Mouse (Mus musculus): ENCODE results near the gene Gm21170. TPM values are rescaled to one million over a fixed set of nuclear protein-coding genes. Genes with fewer than 3 reads are reported as not detected.
"Not testable (repeated sequence)": the region's sequence is repeated elsewhere in the genome, so short reads cannot be mapped to it uniquely, and the experiment has no call there.

Gene Gm21170
- polyA plus RNA-seq (2014; fragmentation: Nextera tagmentation; extraction: Ambion mirVana), result not detected in 2 replicates

DNA sequence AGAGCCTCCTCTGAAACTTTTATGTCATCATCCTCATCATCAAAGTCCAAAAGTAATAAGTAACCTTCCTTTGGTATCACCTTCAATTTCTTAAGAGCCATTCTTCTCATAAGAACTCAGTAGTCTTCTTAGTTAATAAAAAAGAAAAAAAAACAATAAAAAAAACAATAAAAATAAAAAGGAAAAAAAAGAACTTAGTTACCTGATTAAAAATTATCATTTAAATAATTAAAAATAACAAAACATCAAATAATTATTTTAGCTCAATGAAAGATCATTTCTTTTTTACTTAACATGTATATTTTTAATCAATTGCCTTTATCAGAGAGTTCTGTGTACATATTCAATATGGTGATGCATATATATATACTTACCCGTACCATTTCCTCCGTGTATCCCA is at the start of gene Gm21170:
Gene Gm21170, minus strand, starts transcription at position 101 of the 400 bp plus-strand sequence.
- not testable (repeated sequence) for H3K4me1 ChIP-seq (ENCODE audit: control insufficient read depth, insufficient read depth, low read length); H3K27me3 ChIP-seq (ENCODE audit: control insufficient read depth, insufficient read depth, low read length); H3K9me3 ChIP-seq (ENCODE audit: control insufficient read depth, low read length); H3K36me3 ChIP-seq (ENCODE audit: control insufficient read depth, insufficient read depth, low read length); H3K27ac ChIP-seq (ENCODE audit: low read depth, low read length); H3K4me3 ChIP-seq (ENCODE audit: low read depth, low read length); H3K9ac ChIP-seq (ENCODE audit: low read length); H3K4me2 ChIP-seq (ENCODE audit: low read depth); ATAC-seq (ENCODE audit: insufficient read depth, low FRiP score, low TSS enrichment); DNase-seq (ENCODE audit: low spot score)
- WGBS, result no CpG with 5 or more reads among the region's 2 CpGs

Other genes with a start within 250 kb of the Gm21170 start
- gene Gm21256, start 240.1 kb downstream of the Gm21170 start, polyA plus RNA-seq (2014; fragmentation: Nextera tagmentation; extraction: Ambion mirVana), result not detected in 2 replicates